Mouse (Mus musculus) liver, adult 2 months (tissue): ENCODE measurements around the gene Pts. TPM values are rescaled to one million over a fixed set of nuclear protein-coding genes. Genes with fewer than 3 reads are reported as not detected.

Experiments
- DNase-seq: peaks from one replicate; pipeline ENCODE4 v3.0.0-alpha.2; 2011; ENCODE audit warnings: low read depth, low spot score; ENCODE audit errors: extremely low read depth
- H3K27ac ChIP-seq: fragments of 200-500 bp; replicated peaks from 2 replicates; pipeline ENCODE4 v1.5.1; 2012; ENCODE audit warnings: low read depth, mild to moderate bottlenecking, control low read depth, inconsistent platforms, low read length; ENCODE audit not compliant: insufficient read depth
- H3K27me3 ChIP-seq: fragments of 200-500 bp; 2 replicates; pipeline ENCODE4 v1.6.1; 2012; ENCODE audit warnings: mild to moderate bottlenecking, moderate library complexity, low read length, inconsistent platforms; ENCODE audit not compliant: control insufficient read depth, insufficient read depth
- H3K36me3 ChIP-seq: fragments of 200-500 bp; 2 replicates; pipeline ENCODE4 v1.6.1; 2012; ENCODE audit warnings: low read length, inconsistent platforms; ENCODE audit not compliant: control insufficient read depth, insufficient read depth
- H3K4me1 ChIP-seq: fragments of 200-500 bp; 2 replicates; pipeline ENCODE4 v1.6.1; 2011; ENCODE audit warnings: low read length; ENCODE audit not compliant: control insufficient read depth, insufficient read depth
- H3K4me3 ChIP-seq: fragments of 200-500 bp; 2 replicates; pipeline ENCODE4 v1.5.1; 2011; ENCODE audit warnings: low read depth, mild to moderate bottlenecking, control low read depth, low read length, moderate library complexity; ENCODE audit not compliant: insufficient read depth
- H3K79me2 ChIP-seq: fragments of 200-500 bp; 2 replicates; pipeline ENCODE4 v1.6.1; 2012; ENCODE audit warnings: inconsistent platforms, mild to moderate bottlenecking, low read length, moderate library complexity; ENCODE audit not compliant: control insufficient read depth, insufficient read depth
- H3K9ac ChIP-seq: fragments of 200-500 bp; 2 replicates; pipeline ENCODE4 v1.6.1; 2012; ENCODE audit warnings: low read depth, mild to moderate bottlenecking, control low read depth, inconsistent platforms, low read length
- CTCF ChIP-seq: fragments of 200-500 bp; IDR thresholded peaks from 2 replicates; pipeline ENCODE4 v1.5.1; 2011; ENCODE audit warnings: low read depth, low read length, control low read depth
- POLR2A ChIP-seq: fragments of 200-500 bp; IDR thresholded peaks from 2 replicates; pipeline ENCODE4 v1.6.1; 2011; ENCODE audit warnings: low read length, control low read depth; ENCODE audit not compliant: insufficient read depth; ENCODE audit errors: extremely low read depth
- WGBS: fragments of 180-500 bp; shearing (Covaris S2); methylation state at CpG from one replicate; pipeline ENCODE4 v1.1.7; 2018; 5-methylcytosine and 5-hydroxymethylcytosine counted together
- polyA plus RNA-seq: library from polyadenylated mRNA; depleted of rRNA; stranded (reverse); fragments of >200 nt; gene quantifications from 2 replicates; pipeline ENCODE4 v1.2.3, GENCODE M21; 2012
- total RNA-seq: library from RNA; depleted of rRNA; stranded (reverse); fragments of >200 nt; gene quantifications from 2 replicates; pipeline ENCODE4 v1.2.3, GENCODE M21; 2014

The Pts gene
- total and polyA plus RNA-seq, 2 experiments, result 25.5 to 103 TPM

GRCm38 (mm10) chr9:50496151-50496505, 32.4 kb downstream of the Pts start:
- WGBS, result 68% methylated on average over 6 of the region's 6 CpGs

GRCm38 (mm10) chr9:50495405-50496150, 32.9 kb downstream of the Pts start:
- TF ChIP-seq CTCF (no peak), POLR2A (no peak)
- WGBS, result 85% methylated on average over 10 of the region's 10 CpGs
- H3K79me2 ChIP-seq, result 0 out of 2 replicates have a peak, but pooled peaks cover 3% of the 10 kb centered on the region
- H3K27me3 ChIP-seq, result no peaks in the 10 kb centered on the region
- H3K9ac ChIP-seq, result no peak overlapping the region
- no peak overlapping the region for H3K4me3 ChIP-seq
- H3K36me3 ChIP-seq, result no peaks in the 10 kb centered on the region
- DNase-seq, result no peak
- H3K27ac ChIP-seq, result no peak overlapping the region
- H3K4me1 ChIP-seq, result peaks cover 8% of the 10 kb centered on the region

More at GRCm38 (mm10) chr9:50496151-50496505, 32.4 kb downstream of the Pts start:
- H3K4me1 ChIP-seq, result peaks cover 8% of the 10 kb centered on the region
- no peak overlapping the region for H3K4me3 ChIP-seq
- H3K79me2 ChIP-seq, result 0 out of 2 replicates have a peak, but pooled peaks cover 3% of the 10 kb centered on the region
- TF ChIP-seq CTCF (no peak), POLR2A (no peak)
- H3K9ac ChIP-seq, result no peak overlapping the region
- no peaks in the 10 kb centered on the region for H3K36me3 ChIP-seq
- no peak overlapping the region for H3K27ac ChIP-seq
- no peaks in the 10 kb centered on the region for H3K27me3 ChIP-seq
- DNase-seq, result no peak

- Histone ChIP-seq H3K27me3 (no peaks in the 10 kb centered on the region), H3K36me3 (no peaks in the 10 kb centered on the region), H3K79me2 (no peaks in the 10 kb centered on the region), H3K4me3 (no peak within 1 kb of the TSS), H3K9ac (no peak within 1 kb of the TSS), H3K27ac (no peak within 1 kb of the TSS), H3K4me1 (peaks cover 3% of the 10 kb centered on the region; the same call in 1 of the 2 replicates)
- DNase-seq, result no peak
- 82% methylated on average over 6 of the region's 6 CpGs for WGBS
- no peak for TF ChIP-seq CTCF
- no peak for TF ChIP-seq POLR2A
Measured at GRCm38 (mm10) chr9:50494311-50494710, 34.2 kb downstream of the Pts start, which contains the start of gene Plet1. Plet1 (plus strand) TSS chr9:50494525.

- Histone ChIP-seq H3K9ac (no peak overlapping the region), H3K4me3 (no peak overlapping the region), H3K27ac (no peak overlapping the region), H3K79me2 (no peaks in the 10 kb centered on the region), H3K36me3 (no peaks in the 10 kb centered on the region), H3K27me3 (no peaks in the 10 kb centered on the region), H3K4me1 (peaks cover 3% of the 10 kb centered on the region; the same call in 1 of the 2 replicates)
- no peak for TF ChIP-seq POLR2A
- no peak for TF ChIP-seq CTCF
- 86% methylated on average over 2 of the region's 2 CpGs for WGBS
- DNase-seq, result no peak
Measured at GRCm38 (mm10) chr9:50493777-50494176, 34.7 kb downstream of the Pts start.

- Histone ChIP-seq H3K9ac (no peak overlapping the region), H3K36me3 (no peaks in the 10 kb centered on the region), H3K79me2 (no peaks in the 10 kb centered on the region), H3K27me3 (no peaks in the 10 kb centered on the region), H3K4me3 (no peak overlapping the region), H3K4me1 (peaks cover 3% of the 10 kb centered on the region; the same call in 1 of the 2 replicates), H3K27ac (no peak overlapping the region)
- no peak for DNase-seq
- TF ChIP-seq POLR2A (no peak), CTCF (no peak)
- WGBS, result 80% methylated on average over 2 of the region's 2 CpGs
Measured at GRCm38 (mm10) chr9:50491531-50492045, 36.9 kb downstream of the Pts start.

- Histone ChIP-seq H3K9ac (no peak overlapping the region), H3K4me1 (peaks cover 3% of the 10 kb centered on the region; the same call in 1 of the 2 replicates), H3K27me3 (no peaks in the 10 kb centered on the region), H3K27ac (no peak overlapping the region), H3K36me3 (no peaks in the 10 kb centered on the region), H3K4me3 (no peak overlapping the region), H3K79me2 (no peaks in the 10 kb centered on the region)
- TF ChIP-seq POLR2A (no peak), CTCF (no peak)
- no peak for DNase-seq
Measured at GRCm38 (mm10) chr9:50490836-50491235, 37.7 kb downstream of the Pts start.
